Mouse (Mus musculus) CD8-positive naive resting alpha-beta T cell, adult 57 days (primary cell): ENCODE measurements around the gene Bcar3. TPM values are rescaled to one million over a fixed set of nuclear protein-coding genes. Genes with fewer than 3 reads are reported as not detected.

ENCODE experiments used
- total RNA-seq: library from RNA; stranded (reverse); gene quantifications from one replicate; pipeline ENCODE4 v1.2.4, GENCODE M21; 2023

The Bcar3 gene
- 18.4 TPM for total RNA-seq

GRCm38 (mm10) chr3:122293954-122294850 is at the start of gene Bcar3:
Bcar3 (plus strand) TSS chr3:122294136.

GRCm38 (mm10) chr3:122245215-122245877 is 48.6 kb upstream of the Bcar3 start, which contains the start of gene Gclm:
Gclm (plus strand) TSS chr3:122245557.

GRCm38 (mm10) chr3:122274241-122275024 is 19.5 kb upstream of the Bcar3 start, which contains the start of gene Dnttip2:
Dnttip2 (plus strand) TSS chr3:122274388.

Other genes starting within 250 kb of the Bcar3 start
- not detected for gene Abca4, start 249.7 kb upstream of the Bcar3 start, total RNA-seq
- gene Gclm, start 48.6 kb upstream of the Bcar3 start, total RNA-seq = 27.6 TPM
- 101 TPM for gene Dnttip2, start 19.7 kb upstream of the Bcar3 start, total RNA-seq